Mouse (Mus musculus) olfactory bulb, adult 2 months (tissue): ENCODE data around the gene Actrt3. TPM values are rescaled to one million over a fixed set of nuclear protein-coding genes. Genes with fewer than 3 reads are reported as not detected.

Experiments
- H3K27ac ChIP-seq: fragments of 200-500 bp; 2 replicates; pipeline ENCODE4 v1.5.1; 2012; ENCODE audit warnings: low read depth, low read length; ENCODE audit not compliant: insufficient read depth
- H3K4me1 ChIP-seq: fragments of 200-500 bp; 2 replicates; pipeline ENCODE4 v1.6.1; 2012; ENCODE audit warnings: low read length; ENCODE audit not compliant: control insufficient read depth, insufficient read depth
- H3K4me3 ChIP-seq: fragments of 200-500 bp; 2 replicates; pipeline ENCODE4 v1.5.1; 2012; ENCODE audit warnings: mild to moderate bottlenecking, low read depth, low read length, moderate library complexity; ENCODE audit not compliant: insufficient read depth
- CTCF ChIP-seq: fragments of 200-500 bp; IDR thresholded peaks from 2 replicates; pipeline ENCODE4 v1.5.1; 2012; ENCODE audit warnings: low read depth, mild to moderate bottlenecking, low read length, moderate library complexity; ENCODE audit not compliant: insufficient read depth
- POLR2A ChIP-seq: fragments of 200-500 bp; IDR thresholded peaks from 2 replicates; pipeline ENCODE4 v1.6.1; 2012; ENCODE audit warnings: mild to moderate bottlenecking, low read depth, low read length, moderate library complexity; ENCODE audit not compliant: insufficient read depth
- WGBS: fragments of 180-500 bp; shearing (Covaris S2); methylation state at CpG from one replicate; pipeline ENCODE4 v1.1.7; 2018; 5-methylcytosine and 5-hydroxymethylcytosine counted together
- polyA plus RNA-seq: library from polyadenylated mRNA; stranded (reverse); fragments of >200 nt; gene quantifications from 2 replicates; pipeline ENCODE4 v1.2.4, GENCODE M21; 2012; ENCODE audit warnings: low replicate concordance; ENCODE audit not compliant: missing spikeins, insufficient read depth, insufficient read length

Actrt3 gene
- polyA plus RNA-seq, 1 experiment = not detected

GRCm38 (mm10) chr3:30608999-30609398 lies 9.3 kb upstream of the Actrt3 start:
- H3K4me3 ChIP-seq = no peak overlapping the region
- TF ChIP-seq CTCF (no peak), POLR2A (no peak)
- H3K4me1 ChIP-seq = peaks cover 9% of the 10 kb centered on the region
- 74% methylated on average over 3 of the region's 3 CpGs for WGBS
- H3K27ac ChIP-seq = no peak overlapping the region

- no peak overlapping the region for H3K27ac ChIP-seq
- no peak for TF ChIP-seq CTCF
- TF ChIP-seq POLR2A = no peak
- peaks cover 14% of the 10 kb centered on the region for H3K4me1 ChIP-seq
- H3K4me3 ChIP-seq = peak overlapping the region; percentile 19
- WGBS = 19% methylated on average over 10 of the region's 10 CpGs
These were observed 3.5 kb upstream of the Actrt3 start for GRCm38 (mm10) chr3:30603256-30603655.

- TF ChIP-seq POLR2A (0 out of 2 replicates have a peak, but pooled peaks have one; percentile 10), CTCF (no peak)
- Histone ChIP-seq H3K4me1 (peaks cover 12% of the 10 kb centered on the region), H3K27ac (peak overlapping the region; percentile 99), H3K4me3 (peak overlapping the region; percentile 93)
- WGBS = under 1% methylated on average over 27 of the region's 27 CpGs
These were observed 3.0 kb upstream of the Actrt3 start for GRCm38 (mm10) chr3:30602740-30603098.

- under 1% methylated on average over 40 of the region's 40 CpGs for WGBS
- TF ChIP-seq POLR2A (peak; percentile 63), CTCF (no peak)
These were observed 2.5 kb upstream of the Actrt3 start, which contains the start of gene Mynn for GRCm38 (mm10) chr3:30602065-30602739. Mynn (plus strand) TSS chr3:30602065.

GRCm38 (mm10) chr3:30601610-30602064 lies 1.9 kb upstream of the Actrt3 start:
- H3K27ac ChIP-seq = peak overlapping the region; percentile 99
- peaks cover 8% of the 10 kb centered on the region for H3K4me1 ChIP-seq
- WGBS = under 1% methylated on average over 13 of the region's 13 CpGs
- TF ChIP-seq CTCF (no peak), POLR2A (no peak)
- peak overlapping the region; percentile 93 for H3K4me3 ChIP-seq

More at GRCm38 (mm10) chr3:30602065-30602739, 2.5 kb upstream of the Actrt3 start, which contains the start of gene Mynn:
- peaks cover 8% of the 10 kb centered on the region for H3K4me1 ChIP-seq
- peak within 1 kb of the TSS; percentile 93 for H3K4me3 ChIP-seq
- peak within 1 kb of the TSS; percentile 99 for H3K27ac ChIP-seq

GRCm38 (mm10) chr3:30601175-30601574 lies 1.4 kb upstream of the Actrt3 start:
- H3K4me3 ChIP-seq = no peak overlapping the region
- H3K4me1 ChIP-seq = peaks cover 8% of the 10 kb centered on the region
- TF ChIP-seq POLR2A = no peak
- TF ChIP-seq CTCF = no peak
- WGBS = 0% methylated on average over 17 of the region's 17 CpGs
- peak overlapping the region; percentile 87 for H3K27ac ChIP-seq

GRCm38 (mm10) chr3:30600717-30601116 lies 978 bp upstream of the Actrt3 start:
- WGBS = 1% methylated on average over 14 of the region's 14 CpGs
- Histone ChIP-seq H3K4me3 (peak overlapping the region; percentile 52), H3K4me1 (peaks cover 8% of the 10 kb centered on the region), H3K27ac (no peak overlapping the region)
- no peak for TF ChIP-seq POLR2A
- no peak for TF ChIP-seq CTCF

GRCm38 (mm10) chr3:30597271-30597670 lies 2.5 kb downstream of the Actrt3 start:
- Histone ChIP-seq H3K4me3 (no peak overlapping the region), H3K27ac (no peak overlapping the region), H3K4me1 (peaks cover 5% of the 10 kb centered on the region)
- WGBS = 77% methylated on average over 7 of the region's 7 CpGs
- TF ChIP-seq CTCF = no peak

- TF ChIP-seq CTCF = no peak
- TF ChIP-seq POLR2A = peak; percentile 43; the same call in 1 of the 2 replicates
- Histone ChIP-seq H3K4me1 (peaks cover 5% of the 10 kb centered on the region), H3K4me3 (peak overlapping the region; percentile 95), H3K27ac (no peak overlapping the region)
- under 1% methylated on average over 62 of the region's 62 CpGs for WGBS
These were observed 4.5 kb downstream of the Actrt3 start for GRCm38 (mm10) chr3:30595111-30595832.
